Mouse (Mus musculus): ENCODE data around the gene Slain2.

- TF ChIP-seq CTCF (IDR thresholded peaks at IDR 0.05) (no peak), EP300 (IDR thresholded peaks at IDR 0.05; ENCODE audit: insufficient read depth, low read depth, low read length) (no peak), POLR2A (IDR thresholded peaks at IDR 0.05; ENCODE audit: insufficient read depth, low read depth, low read length) (no peak)
Measured at GRCm38 (mm10) chr5:72895261-72895660, 18.8 kb upstream of the Slain2 start.
